Mouse (Mus musculus) E14TG2a.4 (cell line): ENCODE data around the gene Adh1.

Experiments
- H3K27me3 ChIP-seq: 2 replicates; pipeline ENCODE4 v1.6.1; 2014; ENCODE audit warnings: low read length, control low read depth; ENCODE audit not compliant: insufficient read depth
- H3K36me3 ChIP-seq: 2 replicates; pipeline ENCODE4 v1.6.1; 2014; ENCODE audit warnings: low read length, control low read depth; ENCODE audit not compliant: insufficient read depth
- H3K4me1 ChIP-seq: replicated peaks from 2 replicates; pipeline ENCODE4 v1.6.1; 2014; ENCODE audit warnings: low read depth, low read length, control low read depth
- H3K4me3 ChIP-seq: replicated peaks from 2 replicates; pipeline ENCODE4 v1.5.1; 2014; ENCODE audit warnings: mild to moderate bottlenecking, low read length
- H3K9me3 ChIP-seq: 2 replicates; pipeline ENCODE4 v1.6.1; 2014; ENCODE audit warnings: low read length, control low read depth
- CTCF ChIP-seq: conservative IDR thresholded peaks from 2 replicates; pipeline ENCODE4 v1.5.1; 2014; ENCODE audit warnings: low read length
- NANOG ChIP-seq: IDR thresholded peaks from 2 replicates; pipeline ENCODE4 v1.6.1; 2014; ENCODE audit warnings: borderline replicate concordance, low read length, mixed read lengths
- POU5F1 ChIP-seq: IDR thresholded peaks from 2 replicates; pipeline ENCODE4 v1.6.1; 2014; ENCODE audit warnings: low read length, borderline replicate concordance

Adh1 gene

GRCm38 (mm10) chr3:138305486-138306289 lies 44.9 kb downstream of the Adh1 start:
- Histone ChIP-seq H3K9me3 (no peaks in the 10 kb centered on the region), H3K36me3 (no peaks in the 10 kb centered on the region), H3K27me3 (no peaks in the 10 kb centered on the region), H3K4me3 (no peak overlapping the region), H3K4me1 (peaks cover 10% of the 10 kb centered on the region; the same call in 1 of the 2 replicates)
- TF ChIP-seq POU5F1 = no peak
- no peak for TF ChIP-seq NANOG
- TF ChIP-seq CTCF = no peak

GRCm38 (mm10) chr3:138306290-138306683 lies 45.5 kb downstream of the Adh1 start:
- Histone ChIP-seq H3K9me3 (no peaks in the 10 kb centered on the region), H3K4me3 (no peak overlapping the region), H3K27me3 (no peaks in the 10 kb centered on the region), H3K36me3 (no peaks in the 10 kb centered on the region), H3K4me1 (peaks cover 10% of the 10 kb centered on the region; the same call in 1 of the 2 replicates)
- TF ChIP-seq CTCF = no peak
- no peak for TF ChIP-seq POU5F1
- no peak for TF ChIP-seq NANOG

- H3K27me3 ChIP-seq = no peaks in the 10 kb centered on the region
- H3K4me1 ChIP-seq = 0 out of 2 replicates have a peak, but pooled peaks cover under 1% of the 10 kb centered on the region
- no peaks in the 10 kb centered on the region for H3K36me3 ChIP-seq
- no peaks in the 10 kb centered on the region for H3K9me3 ChIP-seq
- H3K4me3 ChIP-seq = no peak overlapping the region
- TF ChIP-seq CTCF = no peak
- no peak for TF ChIP-seq POU5F1
- TF ChIP-seq NANOG = no peak
Measured at GRCm38 (mm10) chr3:138309910-138310309, 49.1 kb downstream of the Adh1 start.

GRCm38 (mm10) chr3:138311015-138311414 lies 50.2 kb downstream of the Adh1 start:
- Histone ChIP-seq H3K4me1 (no peaks in the 10 kb centered on the region), H3K4me3 (no peak overlapping the region), H3K27me3 (no peaks in the 10 kb centered on the region), H3K9me3 (no peaks in the 10 kb centered on the region), H3K36me3 (no peaks in the 10 kb centered on the region)
- no peak for TF ChIP-seq NANOG
- no peak for TF ChIP-seq POU5F1
- no peak for TF ChIP-seq CTCF

GRCm38 (mm10) chr3:138312965-138313364 lies 52.2 kb downstream of the Adh1 start, which contains the start of gene Adh6a:
Gene Adh6a, plus strand, starts transcription at chr3:138313286.
- Histone ChIP-seq H3K27me3 (no peaks in the 10 kb centered on the region), H3K9me3 (no peaks in the 10 kb centered on the region), H3K36me3 (no peaks in the 10 kb centered on the region), H3K4me3 (no peak within 1 kb of the TSS), H3K4me1 (no peaks in the 10 kb centered on the region)
- TF ChIP-seq POU5F1 (no peak), CTCF (no peak), NANOG (no peak)

- no peaks in the 10 kb centered on the region for H3K27me3 ChIP-seq
- H3K9me3 ChIP-seq = no peaks in the 10 kb centered on the region
- H3K36me3 ChIP-seq = no peaks in the 10 kb centered on the region
- TF ChIP-seq NANOG = no peak
- no peak overlapping the region for H3K4me3 ChIP-seq
- no peaks in the 10 kb centered on the region for H3K4me1 ChIP-seq
Measured at GRCm38 (mm10) chr3:138316908-138317472, 56.2 kb downstream of the Adh1 start.

GRCm38 (mm10) chr3:138325001-138325400 lies 64.2 kb downstream of the Adh1 start:
- Histone ChIP-seq H3K9me3 (no peaks in the 10 kb centered on the region), H3K27me3 (peaks cover 4% of the 10 kb centered on the region), H3K36me3 (no peaks in the 10 kb centered on the region), H3K4me3 (no peak overlapping the region), H3K4me1 (no peaks in the 10 kb centered on the region)
- TF ChIP-seq NANOG = no peak
- no peak for TF ChIP-seq CTCF
- TF ChIP-seq POU5F1 = no peak

GRCm38 (mm10) chr3:138325466-138325865 lies 64.7 kb downstream of the Adh1 start:
- no peaks in the 10 kb centered on the region for H3K36me3 ChIP-seq
- no peak overlapping the region for H3K4me3 ChIP-seq
- H3K4me1 ChIP-seq = no peaks in the 10 kb centered on the region
- H3K9me3 ChIP-seq = no peaks in the 10 kb centered on the region
- peaks cover 4% of the 10 kb centered on the region for H3K27me3 ChIP-seq
- TF ChIP-seq NANOG = no peak
- no peak for TF ChIP-seq CTCF
- no peak for TF ChIP-seq POU5F1
